In the genomic region with DNA sequence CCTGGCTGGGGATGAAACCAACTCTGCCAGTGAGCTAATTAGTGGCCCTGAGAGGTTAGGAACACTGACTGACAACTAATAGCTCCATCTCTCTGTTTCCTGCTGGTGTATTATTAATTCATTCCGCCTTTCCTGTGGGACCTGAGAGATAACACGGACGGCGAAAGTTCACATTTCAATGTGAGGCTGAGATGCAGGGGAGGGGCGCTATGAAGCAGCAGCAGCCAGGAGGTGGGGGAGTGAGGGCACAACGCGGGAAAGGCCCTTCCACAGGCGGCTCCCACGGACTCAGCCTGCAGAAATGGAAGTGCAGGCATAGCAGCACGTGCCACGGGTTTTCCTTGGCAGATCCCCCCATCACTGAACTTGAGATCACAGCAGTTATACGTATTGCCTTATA, we compare ENCODE assay signal across 18 mouse cellular contexts.
A peak's percentile ranks its signal among the peaks of the same experiment; 100 is the strongest.
DNase-seq lines count a peak whose midpoint lies in the region; ATAC-seq and TF ChIP-seq lines count a peak whose summit lies in the region.
"Had no signal": no experiment of that assay in that cellular context is flagged by ENCODE, and none has a peak within 500 bp of the region (broad histone marks: within the 10 kb centered on the region; RNA-seq: fewer than 3 reads in every experiment).

No protein-coding gene starts in this region.

- ATAC-seq in heart, embryonic 13.5 days (ENCODE audit: extremely low read depth, insufficient number of reproducible peaks, low FRiP score, low TSS enrichment) = no peak
- no peak for ATAC-seq in neural tube, embryonic 15.5 days (ENCODE audit: low FRiP score)
- ATAC-seq: forebrain, embryonic 14.5 days had no signal

- no peak for TF ChIP-seq POLR2A in heart, adult 2 months (IDR thresholded peaks at IDR 0.05; ENCODE audit: insufficient read depth, low read depth, low read length)

- no peak overlapping the region for H3K4me3 ChIP-seq in heart, embryonic 13.5 days
- H3K4me3 ChIP-seq in heart, adult 2 months = no peak overlapping the region
- H3K4me3 ChIP-seq in neural tube, embryonic 15.5 days (replicated peaks) = no peak overlapping the region
- H3K4me3 ChIP-seq: erythroblast, embryonic 14.5 days; hindbrain, embryonic 10.5 days; liver, embryonic 15.5 days had no signal

- no peak overlapping the region for H3K27ac ChIP-seq in heart, embryonic 13.5 days (replicated peaks)
- no peak overlapping the region for H3K27ac ChIP-seq in heart, adult 2 months
- no peak overlapping the region for H3K27ac ChIP-seq in neural tube, embryonic 15.5 days (replicated peaks)
- H3K27ac ChIP-seq: liver, embryonic 15.5 days had no signal

- TF ChIP-seq EP300 in heart, adult 2 months (IDR thresholded peaks at IDR 0.05; ENCODE audit: insufficient read depth, low read depth, low read length) = no peak

- 15% methylated on average over 12 of the region's 12 CpGs for WGBS in heart, embryonic 13.5 days
- WGBS in heart, adult 2 months = 12% methylated on average over 12 of the region's 12 CpGs
- 29% methylated on average over 12 of the region's 12 CpGs for WGBS in neural tube, embryonic 15.5 days

- no peaks in the 10 kb centered on the region for H3K36me3 ChIP-seq in heart, embryonic 13.5 days
- no peaks in the 10 kb centered on the region for H3K36me3 ChIP-seq in heart, adult 2 months (ENCODE audit: control insufficient read depth, insufficient read depth, low read length)
- H3K36me3 ChIP-seq in neural tube, embryonic 15.5 days = no peaks in the 10 kb centered on the region
- H3K36me3 ChIP-seq: hindbrain, embryonic 10.5 days; liver, embryonic 15.5 days had no signal

- H3K9ac ChIP-seq in heart, embryonic 13.5 days = 0 out of 2 replicates have a peak overlapping the region, but pooled peaks have one; percentile 24
- no peak overlapping the region for H3K9ac ChIP-seq in heart, adult 2 months (ENCODE audit: low read depth, low read length)
- H3K9ac ChIP-seq in neural tube, embryonic 15.5 days (replicated peaks) = no peak overlapping the region
- H3K9ac ChIP-seq: liver, embryonic 15.5 days had no signal

- intact Hi-C loops in heart, adult 2 months (cut with DNase I) = loop anchor here (10.0 kb wide), 1 partner anchor 450 kb away; no protein-coding TSS in a partner anchor

- no peak for TF ChIP-seq CTCF in heart, adult 2 months (IDR thresholded peaks at IDR 0.05)

- peak overlapping the region; percentile 36 for H3K4me2 ChIP-seq in heart, embryonic 13.5 days
- H3K4me2 ChIP-seq in neural tube, embryonic 15.5 days = 0 out of 2 replicates have a peak overlapping the region, but pooled peaks have one; percentile 13
- H3K4me2 ChIP-seq: liver, embryonic 15.5 days had no signal

- no peaks in the 10 kb centered on the region for H3K79me2 ChIP-seq in heart, adult 2 months (replicated peaks; ENCODE audit: control insufficient read depth, insufficient read depth, low read length)

- H3K9me3 ChIP-seq in heart, embryonic 13.5 days = no peaks in the 10 kb centered on the region
- no peaks in the 10 kb centered on the region for H3K9me3 ChIP-seq in neural tube, embryonic 15.5 days (replicated peaks)
- H3K9me3 ChIP-seq: hindbrain, embryonic 10.5 days; liver, embryonic 15.5 days had no signal

- peaks cover 47% of the 10 kb centered on the region for H3K27me3 ChIP-seq in heart, embryonic 13.5 days (replicated peaks)
- H3K27me3 ChIP-seq in heart, adult 2 months (ENCODE audit: control insufficient read depth, insufficient read depth, low read length) = no peaks in the 10 kb centered on the region
- H3K27me3 ChIP-seq in neural tube, embryonic 15.5 days (replicated peaks) = peaks cover 11% of the 10 kb centered on the region

- H3K4me1 ChIP-seq in heart, embryonic 13.5 days = peaks cover 15% of the 10 kb centered on the region
- H3K4me1 ChIP-seq in heart, adult 2 months (ENCODE audit: control insufficient read depth, insufficient read depth, low read length) = no peaks in the 10 kb centered on the region
- H3K4me1 ChIP-seq in neural tube, embryonic 15.5 days = peaks cover 18% of the 10 kb centered on the region; the same call in 1 of the 2 replicates

- DNase-seq in heart, adult 2 months = no peak
- peak; percentile 8 for DNase-seq in kidney, postnatal 10 days
- DNase-seq in kidney, adult 8-10 months = no peak
- DNase-seq in ovary, postnatal 36 days (ENCODE audit: low spot score) = peak; percentile 10
- DNase-seq in ovary, postnatal 14 days (ENCODE audit: low spot score) = no peak
- DNase-seq: adrenal gland, adult 8-10 months; B cell, adult 2 months; cerebellum, adult 11 months; kidney, adult 9 months; lung, postnatal 10 days; right cerebral cortex, postnatal 4 days; thymus, adult 18-20 months had no signal

Comparison
In these comparisons a context has a peak if more than half of its experiments do, and no peak if none do; other contexts are left out.
1. DNase-seq: peak in kidney, postnatal 10 days (single experiment) and ovary, postnatal 36 days (single experiment); none in heart, adult 2 months (0 of 2), kidney, adult 8-10 months (0 of 2) and ovary, postnatal 14 days (single experiment).